Mouse (Mus musculus): Measurements from ENCODE around the gene Zfp189.
"Not testable (repeated sequence)": the region's sequence is repeated elsewhere in the genome, so short reads cannot be mapped to it uniquely, and the experiment has no call there.

The Zfp189 gene

GRCm38 (mm10) chr4:49520572-49521340 is at the start of gene Zfp189, which contains the start of gene Mrpl50:
Gene Zfp189, plus strand, starts transcription at chr4:49521176.
Gene Mrpl50, minus strand, starts transcription at chr4:49521093.
- DNase-seq (ENCODE audit: low read depth): peak; percentile 98

GRCm38 (mm10) chr4:49473435-49474100 is 47.4 kb upstream of the Zfp189 start, which contains the start of gene Acnat1:
Gene Acnat1, minus strand, starts transcription at chr4:49473912.
- DNase-seq (ENCODE audit: low read depth): no peak

DNA sequence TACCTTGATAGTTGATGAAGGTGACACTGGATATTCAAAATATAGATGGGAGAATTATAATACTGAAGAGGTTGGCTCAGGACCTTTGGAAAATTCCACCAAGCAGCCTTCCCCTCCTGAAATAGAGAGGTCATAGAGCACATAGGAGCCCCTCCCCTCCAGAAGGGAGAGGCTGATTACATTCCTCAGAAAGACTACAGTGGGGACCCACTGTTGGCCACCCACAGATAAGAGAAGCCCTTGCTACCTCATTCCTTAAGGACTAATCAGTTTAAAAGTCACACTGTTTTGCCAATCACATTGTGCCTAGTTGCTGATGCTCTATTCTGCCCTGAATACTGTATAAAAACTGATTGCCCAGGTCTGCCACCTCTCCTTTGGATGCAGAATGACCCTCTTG is 46.4 kb upstream of the Zfp189 start:
- no peak for DNase-seq (ENCODE audit: low read depth)

GRCm38 (mm10) chr4:49478118-49478877 is 42.7 kb upstream of the Zfp189 start:
- DNase-seq (ENCODE audit: low read depth): no peak

DNA sequence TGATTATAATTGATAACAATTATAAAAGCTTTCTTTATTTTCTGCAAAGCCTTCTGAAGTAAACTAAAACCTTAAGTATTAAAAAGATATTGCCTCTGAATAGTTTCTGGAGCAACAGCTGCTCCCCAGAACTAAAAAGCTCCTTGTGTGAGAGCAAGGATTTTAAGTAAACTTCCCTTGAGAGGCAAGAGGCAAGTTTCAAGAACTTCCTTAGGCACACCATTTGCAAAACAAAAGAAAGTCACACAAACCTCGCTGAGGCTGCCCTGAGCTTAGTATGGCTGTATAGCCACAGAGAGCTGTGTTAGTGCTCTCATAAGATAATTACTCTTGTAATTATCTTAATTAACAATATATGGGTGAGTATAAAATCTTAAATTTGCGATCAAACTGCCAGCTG is 41.9 kb upstream of the Zfp189 start:
- DNase-seq (ENCODE audit: low read depth): not testable (repeated sequence)

DNA sequence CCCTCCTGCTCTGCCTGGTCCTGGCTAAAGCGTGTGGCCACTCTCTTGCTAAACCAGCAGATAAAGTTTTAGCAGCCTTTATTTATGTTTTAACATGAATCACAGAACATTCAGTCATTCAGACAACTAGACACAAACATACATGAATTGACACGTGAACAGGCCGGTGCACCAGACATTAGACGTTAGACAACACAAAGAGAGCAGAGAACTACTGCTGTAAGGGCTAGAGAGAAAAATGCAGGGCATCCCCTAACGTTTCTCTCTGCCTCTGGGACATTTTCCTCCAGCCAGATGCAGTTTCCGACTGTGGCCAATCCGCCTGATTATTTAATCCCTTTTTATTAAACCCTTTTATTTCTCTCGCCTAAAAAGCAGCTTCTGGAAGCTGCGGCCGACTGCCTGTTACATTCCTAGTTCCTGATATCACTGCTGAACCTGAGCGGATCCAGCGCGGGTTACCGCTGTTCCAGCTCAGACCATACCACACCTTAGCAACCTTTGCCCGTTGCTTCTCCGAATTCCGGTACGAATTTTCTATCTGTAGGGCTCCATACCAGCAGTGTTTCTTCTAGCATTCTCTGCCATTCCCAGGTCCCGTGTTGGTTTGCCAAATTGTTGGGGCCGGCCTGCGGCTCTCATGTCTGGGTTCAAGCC is 40.7 kb upstream of the Zfp189 start:
- no peak for DNase-seq (ENCODE audit: low read depth)

DNA sequence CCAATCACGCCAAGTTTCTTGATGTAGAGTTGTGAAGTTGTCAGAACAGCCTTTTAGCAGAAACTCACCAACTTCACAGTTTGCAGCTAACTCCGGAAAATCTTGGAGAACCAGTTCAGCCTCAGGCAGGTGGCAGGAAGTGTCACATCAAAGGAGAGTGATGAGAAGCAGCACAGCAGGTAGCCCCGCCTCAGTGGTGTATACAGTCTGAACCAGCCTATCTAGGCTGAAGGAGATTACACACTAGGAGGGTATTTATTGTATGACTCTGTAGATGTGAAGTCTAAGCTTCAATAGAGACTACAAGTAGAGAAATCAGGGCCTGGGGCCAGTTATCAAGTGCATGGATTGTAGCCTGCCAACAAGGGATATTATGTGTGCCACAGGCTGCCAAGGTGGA is 40.1 kb upstream of the Zfp189 start:
- DNase-seq (ENCODE audit: low read depth): no peak

- no peak for DNase-seq (ENCODE audit: low read depth)
Observed at GRCm38 (mm10) chr4:49485442-49485841, 35.5 kb upstream of the Zfp189 start.

DNA sequence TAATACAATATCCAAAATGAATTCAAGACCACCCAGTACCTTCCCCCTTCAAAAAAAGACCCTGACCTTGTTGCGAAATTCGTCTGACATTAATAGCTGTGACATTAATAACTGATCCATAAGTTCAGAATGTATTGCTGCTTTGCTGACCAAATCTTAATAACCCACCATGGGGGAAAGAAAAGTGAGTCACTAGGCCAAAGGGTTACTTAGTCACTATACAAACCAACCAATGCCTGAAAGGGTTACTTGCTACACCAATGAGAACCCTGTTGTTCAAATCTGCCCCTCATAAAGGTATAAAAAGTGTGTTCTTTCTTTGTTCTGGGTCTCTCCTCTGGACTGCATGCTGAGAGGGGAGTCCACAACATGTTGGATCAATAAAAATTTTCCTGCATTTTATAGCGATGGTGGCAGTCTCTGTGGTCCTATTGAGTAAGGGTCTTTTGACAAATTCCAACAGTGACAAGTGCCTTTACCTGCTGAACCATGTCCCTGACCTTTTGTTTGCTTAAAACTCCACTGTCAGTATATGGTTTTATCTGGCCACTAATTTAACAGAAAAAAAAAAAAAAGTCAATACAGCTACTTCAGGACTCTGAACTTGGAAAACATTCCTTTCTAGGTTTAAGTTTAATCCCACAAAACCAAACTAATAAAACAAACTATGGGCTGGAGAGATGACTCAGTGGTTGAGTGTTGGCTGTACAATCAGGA is 34.9 kb upstream of the Zfp189 start:
- not testable (repeated sequence) for DNase-seq (ENCODE audit: low read depth)

DNA sequence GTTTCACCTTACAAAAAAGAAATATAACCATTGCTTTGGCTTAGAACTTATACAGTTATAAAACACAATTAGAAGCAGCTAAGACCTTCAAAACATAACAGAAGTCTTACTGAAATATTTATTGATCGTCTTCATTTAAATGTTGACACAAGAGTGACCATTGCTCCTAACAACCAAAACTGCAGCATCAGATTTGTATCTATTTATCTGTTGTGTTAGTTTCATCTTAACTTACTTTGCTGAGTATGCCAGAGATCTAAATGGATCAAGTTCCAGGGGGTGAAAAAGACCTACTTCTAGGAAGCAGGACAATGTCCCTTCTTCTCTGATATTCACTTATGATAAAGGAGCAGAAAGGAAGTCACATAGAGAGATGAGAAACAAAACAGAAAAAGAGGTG is 17.4 kb upstream of the Zfp189 start:
- DNase-seq (ENCODE audit: low read depth): no peak

DNA sequence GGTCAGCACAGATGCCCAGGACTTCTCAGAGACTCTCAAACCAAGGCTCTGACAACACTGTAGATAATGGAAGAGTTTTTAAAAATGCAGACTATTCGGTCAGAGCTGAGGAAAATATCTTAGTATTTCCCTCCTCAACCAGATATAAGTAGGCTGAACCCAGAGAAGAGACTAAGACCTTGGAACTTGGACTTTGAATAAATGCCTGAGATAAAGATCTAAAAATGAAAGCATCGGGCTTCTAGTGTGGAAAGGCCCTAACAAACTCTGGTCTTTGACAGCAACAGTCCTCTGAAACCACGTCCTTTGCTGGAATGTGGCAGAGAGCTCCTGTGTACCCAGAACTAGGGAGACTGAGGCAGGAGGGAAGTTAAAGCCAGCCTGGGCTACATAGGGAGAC is 14.6 kb upstream of the Zfp189 start, which contains the start of gene Baat:
TSS of gene Baat (minus strand) at position 172 of the 400 bp plus-strand sequence.
- DNase-seq (ENCODE audit: low read depth): no peak

- DNase-seq (ENCODE audit: low read depth): no peak
Observed at GRCm38 (mm10) chr4:49509183-49509582, 11.8 kb upstream of the Zfp189 start.

DNA sequence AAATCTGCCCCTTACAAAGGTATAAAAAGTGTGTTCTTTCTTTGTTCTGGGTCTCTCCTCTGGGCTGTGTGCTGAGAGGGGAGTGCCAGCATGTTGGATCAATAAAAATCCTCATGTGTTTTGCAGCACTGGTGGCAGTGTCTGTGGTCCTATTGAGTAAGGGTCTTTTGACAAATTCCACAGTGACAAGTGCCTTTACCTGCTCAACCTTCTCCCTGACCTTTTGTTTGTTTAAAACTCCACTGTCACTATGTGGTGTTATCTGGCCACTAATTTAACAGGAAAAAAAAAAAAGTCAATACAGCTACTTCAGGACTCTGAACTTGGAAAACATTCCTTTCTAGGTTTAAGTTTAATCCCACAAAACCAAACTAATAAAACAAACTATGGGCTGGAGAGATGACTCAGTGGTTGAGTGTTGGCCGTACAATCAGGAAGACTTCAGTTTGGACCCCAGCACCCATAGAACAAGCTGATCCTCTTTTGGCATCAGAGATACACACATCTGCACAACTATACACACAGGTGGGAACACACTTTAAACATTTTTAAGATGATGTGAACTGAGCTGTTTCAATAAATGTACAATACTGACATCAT is 10.6 kb upstream of the Zfp189 start:
- not testable (repeated sequence) for DNase-seq (ENCODE audit: low read depth)

DNA sequence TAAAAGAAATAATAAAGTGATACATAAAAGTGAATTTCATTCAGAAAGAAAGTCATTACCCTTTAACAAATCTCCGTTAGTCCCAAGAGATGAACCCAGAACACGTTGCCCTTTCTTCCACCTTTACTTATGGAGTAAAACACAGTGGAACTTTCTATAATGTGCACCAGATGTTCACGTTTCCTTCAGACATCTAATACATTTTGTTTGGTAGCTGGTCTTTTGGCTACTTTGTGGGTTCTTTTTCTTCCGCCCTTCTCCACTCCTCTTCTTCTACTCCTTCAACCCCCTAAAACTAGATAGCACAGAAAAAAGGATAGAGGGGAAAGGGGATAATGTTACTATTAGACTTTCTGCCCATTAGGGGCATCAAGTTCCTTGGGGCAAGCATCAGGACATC is 8.3 kb upstream of the Zfp189 start:
- no peak for DNase-seq (ENCODE audit: low read depth)

DNA sequence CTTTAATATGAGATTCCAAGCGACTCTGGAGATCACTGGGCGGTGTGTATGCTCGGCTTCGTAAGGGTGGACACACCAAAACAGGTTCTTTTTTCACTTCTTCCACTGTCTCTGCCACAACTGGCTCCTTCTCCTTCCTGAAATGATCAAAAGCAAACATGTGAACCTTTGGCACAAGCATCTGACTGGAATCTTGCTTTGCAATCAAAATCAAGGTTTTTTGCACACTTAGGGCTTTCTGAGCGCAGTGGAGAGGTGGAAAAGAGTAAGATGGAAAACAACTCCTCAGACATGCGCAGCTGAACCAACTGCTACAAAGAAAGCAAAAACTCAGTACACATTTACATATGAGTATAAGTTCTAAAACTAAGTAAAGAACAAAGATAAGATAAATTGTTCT is 6.5 kb upstream of the Zfp189 start:
- no peak for DNase-seq (ENCODE audit: low read depth)

DNA sequence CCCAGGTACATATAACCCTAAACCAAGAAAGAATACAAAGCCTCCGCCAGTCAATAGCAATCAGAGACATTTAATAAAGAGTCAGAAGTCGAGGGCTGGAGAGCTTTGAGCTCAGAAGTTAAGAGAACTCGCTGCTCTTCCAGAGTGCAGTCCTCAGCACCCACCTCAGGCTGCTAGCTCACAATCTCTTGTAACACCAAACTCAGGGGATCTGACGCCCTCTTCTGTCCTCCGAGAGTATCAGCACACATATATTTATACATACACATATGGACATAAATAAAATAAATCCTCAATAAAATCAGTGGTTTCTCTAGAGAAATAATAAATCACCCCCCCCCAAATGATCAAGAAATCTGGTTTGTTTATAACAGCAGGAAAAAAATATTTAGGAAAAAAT is 1.5 kb upstream of the Zfp189 start:
- peak; percentile 66 for DNase-seq (ENCODE audit: low read depth)

GRCm38 (mm10) chr4:49521346-49521745 is 370 bp downstream of the Zfp189 start:
- DNase-seq (ENCODE audit: low read depth): peak; percentile 60

GRCm38 (mm10) chr4:49522576-49522975 is 1.6 kb downstream of the Zfp189 start:
- no peak for DNase-seq (ENCODE audit: low read depth)

DNA sequence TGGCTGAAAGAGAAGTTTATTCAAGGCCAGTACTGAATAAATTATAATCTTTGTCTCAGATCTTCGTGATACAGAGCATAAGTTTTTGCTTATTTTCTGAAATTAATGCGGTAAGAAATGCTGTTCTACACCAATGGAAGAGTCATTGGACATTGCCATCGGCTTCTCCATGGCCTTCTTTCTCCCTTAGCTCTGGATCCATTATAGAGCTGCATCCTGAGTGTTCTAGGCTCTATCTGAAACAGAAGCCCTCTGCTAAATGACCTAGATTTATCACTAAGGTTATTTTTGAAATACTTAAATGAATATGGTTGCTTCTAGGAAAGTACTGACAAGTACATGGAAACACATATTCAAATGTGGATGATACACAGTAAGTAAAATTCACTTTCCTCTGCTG is 14.1 kb downstream of the Zfp189 start:
- no peak for DNase-seq (ENCODE audit: low read depth)

GRCm38 (mm10) chr4:49535675-49536294 is 14.8 kb downstream of the Zfp189 start:
- no peak for DNase-seq (ENCODE audit: low read depth)

- DNase-seq (ENCODE audit: low read depth): no peak
Observed at GRCm38 (mm10) chr4:49536671-49537070, 15.7 kb downstream of the Zfp189 start.

All from 416B (cell line).